Mouse (Mus musculus) ovary, postnatal 10 days (tissue): ENCODE data around the gene Cep83.

Experiments
- DNase-seq: peaks from one replicate; pipeline ENCODE4 v3.0.0; 2022; ENCODE audit warnings: low spot score

Gene Cep83

DNA sequence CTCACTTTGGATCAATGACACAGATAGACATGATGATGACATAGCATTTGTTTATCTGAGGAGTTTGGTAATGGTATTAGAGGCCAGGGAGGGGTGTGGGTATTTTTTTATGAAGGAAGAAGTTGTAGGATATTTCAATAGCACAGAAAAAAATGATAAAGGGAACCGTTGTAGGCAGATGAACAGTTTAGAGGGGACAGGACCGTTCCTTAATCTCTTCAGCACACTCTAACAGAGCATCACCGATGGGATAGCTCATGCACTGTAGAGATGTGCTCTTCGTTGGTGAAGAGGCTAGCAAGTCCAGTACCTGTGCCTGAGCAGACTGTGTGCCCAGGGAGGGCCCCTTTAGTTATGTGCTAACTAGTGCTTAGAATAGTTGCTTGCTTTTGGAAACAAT is 90.9 kb downstream of the Cep83 start:
- DNase-seq = no peak

DNA sequence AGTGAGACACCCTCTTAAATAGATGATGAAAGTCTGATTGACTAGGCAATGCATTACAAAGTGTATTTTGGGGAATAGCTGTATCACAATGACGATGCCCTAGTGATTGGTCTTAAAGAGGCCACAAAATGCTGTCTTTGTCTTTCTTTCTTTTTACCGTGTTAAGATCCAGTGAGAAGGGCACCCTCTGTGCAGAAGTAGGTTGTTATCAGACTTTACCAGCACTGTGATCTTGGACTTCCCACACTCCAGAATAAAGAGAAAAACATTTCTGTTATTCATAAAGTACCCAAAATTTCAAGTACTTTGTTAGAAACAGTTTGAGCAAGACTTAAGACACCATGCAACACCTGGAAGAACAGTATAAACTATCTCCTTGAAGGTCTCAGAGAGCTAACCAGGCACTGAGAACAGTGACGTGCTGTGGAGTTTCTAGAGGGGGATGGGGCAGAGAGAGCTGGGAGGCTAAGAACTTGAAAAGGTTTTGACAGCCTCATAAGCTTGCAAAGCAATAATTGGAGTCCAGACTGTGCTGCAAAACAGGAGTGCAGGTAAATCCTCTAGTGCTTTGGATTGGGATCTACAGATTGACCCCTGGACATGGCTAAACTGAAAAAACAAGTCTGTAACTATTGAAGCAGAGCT is 92.3 kb downstream of the Cep83 start:
- DNase-seq = no peak

DNA sequence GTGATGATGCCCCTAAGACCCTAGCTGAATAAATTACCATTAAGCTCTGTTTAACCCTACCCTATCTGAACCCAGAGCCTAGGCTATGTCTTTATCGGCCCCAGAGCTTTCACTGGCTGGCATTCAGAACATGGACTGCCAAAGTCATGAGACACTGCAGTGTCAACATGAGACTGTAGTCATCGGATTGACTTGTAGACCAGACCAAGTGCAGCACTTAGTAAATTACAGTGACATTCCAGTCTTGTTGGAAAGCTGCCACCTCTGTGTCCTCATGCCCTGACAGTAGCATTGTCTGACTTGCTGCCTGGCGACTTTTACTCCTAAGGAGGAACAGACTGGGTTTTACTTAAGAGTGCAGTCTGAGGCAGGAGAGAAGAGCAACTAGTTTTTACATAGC is 100.8 kb downstream of the Cep83 start:
- DNase-seq = no peak

DNA sequence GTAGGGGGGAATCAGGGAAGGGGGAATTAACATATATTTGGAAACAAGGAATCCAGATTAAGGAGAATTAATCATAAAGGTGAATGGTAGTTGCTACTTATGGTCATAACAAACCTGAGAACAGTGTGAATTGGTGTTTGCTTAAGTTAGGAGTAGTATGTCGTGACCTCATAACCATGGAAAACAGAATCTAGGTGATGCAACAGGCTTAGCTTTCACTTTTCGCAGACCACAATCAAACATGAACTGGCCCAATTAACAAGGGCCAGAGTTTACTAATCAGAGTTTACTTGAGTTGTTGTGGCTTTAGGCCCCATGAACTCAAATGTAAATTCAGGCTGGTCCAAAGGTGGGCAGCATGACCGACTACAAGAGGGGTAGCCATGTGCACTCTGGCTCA is 105.5 kb downstream of the Cep83 start:
- no peak for DNase-seq

DNA sequence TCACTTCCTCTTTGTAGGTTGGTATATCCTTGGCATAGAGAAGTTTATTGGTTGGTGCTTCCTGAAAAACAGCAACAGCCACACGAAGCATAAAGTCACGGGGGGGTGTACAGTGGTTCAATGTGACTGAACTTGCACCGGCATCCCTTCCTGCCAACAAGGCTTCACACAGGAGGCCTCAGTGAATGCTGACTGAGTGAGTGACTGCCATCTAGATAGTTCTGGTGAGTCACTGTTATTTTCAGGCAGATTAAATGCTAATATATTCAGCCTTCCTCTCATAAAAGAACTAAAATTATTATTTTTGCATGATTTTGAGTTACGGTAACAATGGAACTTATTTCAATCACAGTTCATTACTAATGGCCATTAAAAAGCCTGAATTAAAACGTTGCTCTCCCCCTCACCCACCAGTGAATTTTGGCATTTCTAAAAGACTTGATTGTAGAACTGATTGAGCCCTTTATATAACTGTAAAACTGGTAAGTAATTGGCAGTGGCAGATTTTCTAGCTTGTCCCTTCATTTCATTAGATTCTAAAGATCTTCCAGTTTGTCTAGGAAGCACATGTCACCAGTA is 106.3 kb downstream of the Cep83 start:
- no peak for DNase-seq

DNA sequence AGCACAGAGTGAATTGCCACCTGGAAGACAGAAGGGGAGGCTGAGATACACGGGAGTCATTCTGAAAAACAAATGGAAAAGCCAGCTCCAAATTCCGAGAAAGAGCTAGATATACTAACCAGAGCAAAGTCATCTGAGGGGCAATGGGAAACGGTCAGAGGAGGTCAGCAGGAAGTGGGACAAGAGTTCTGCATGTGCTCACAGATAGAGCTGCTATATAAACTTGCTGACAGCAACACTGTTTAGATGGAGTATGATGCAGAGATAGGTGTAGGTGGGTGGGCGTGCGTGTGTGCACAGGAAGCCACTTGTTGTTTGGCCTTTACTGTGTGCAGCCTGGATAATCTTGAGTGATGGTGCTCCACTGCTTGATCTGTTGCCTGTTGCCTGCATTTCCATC is 109.7 kb downstream of the Cep83 start:
- no peak for DNase-seq

DNA sequence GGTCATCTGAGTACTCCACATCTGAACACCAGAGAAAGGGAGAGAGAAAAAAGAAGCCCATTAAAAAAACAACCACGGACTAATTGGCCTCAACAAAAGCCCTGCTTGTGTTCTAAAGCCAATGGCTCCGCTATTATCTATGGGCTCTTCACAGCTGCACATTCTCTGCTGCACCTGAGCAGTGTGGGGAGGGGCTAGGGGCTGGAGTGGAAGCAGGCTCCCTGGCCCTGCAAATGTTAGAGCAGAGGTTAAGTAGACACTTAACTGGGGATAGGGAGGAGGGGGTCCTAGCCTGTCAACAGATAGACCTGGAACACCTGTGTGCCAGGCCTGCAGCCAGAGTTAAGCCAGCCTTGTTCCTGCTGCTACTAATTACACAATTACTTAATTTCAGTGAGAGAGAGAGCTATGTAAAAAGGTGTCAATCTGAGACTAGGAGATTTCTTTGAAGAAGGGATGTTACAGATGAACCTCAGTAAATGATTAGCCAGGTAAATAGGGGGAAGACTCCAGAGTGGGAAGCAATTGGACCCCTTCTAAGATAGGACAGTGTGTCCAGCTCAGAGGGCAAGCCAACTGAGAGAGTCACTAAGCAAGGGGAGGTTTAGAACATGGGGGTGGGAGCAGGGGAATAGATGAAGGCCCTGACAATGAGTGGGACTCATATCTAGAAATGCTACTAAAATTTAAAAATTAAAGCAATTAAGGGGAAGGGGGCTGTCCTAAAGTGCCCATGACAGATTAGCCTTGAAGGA is 111.2 kb downstream of the Cep83 start:
- no peak for DNase-seq

DNA sequence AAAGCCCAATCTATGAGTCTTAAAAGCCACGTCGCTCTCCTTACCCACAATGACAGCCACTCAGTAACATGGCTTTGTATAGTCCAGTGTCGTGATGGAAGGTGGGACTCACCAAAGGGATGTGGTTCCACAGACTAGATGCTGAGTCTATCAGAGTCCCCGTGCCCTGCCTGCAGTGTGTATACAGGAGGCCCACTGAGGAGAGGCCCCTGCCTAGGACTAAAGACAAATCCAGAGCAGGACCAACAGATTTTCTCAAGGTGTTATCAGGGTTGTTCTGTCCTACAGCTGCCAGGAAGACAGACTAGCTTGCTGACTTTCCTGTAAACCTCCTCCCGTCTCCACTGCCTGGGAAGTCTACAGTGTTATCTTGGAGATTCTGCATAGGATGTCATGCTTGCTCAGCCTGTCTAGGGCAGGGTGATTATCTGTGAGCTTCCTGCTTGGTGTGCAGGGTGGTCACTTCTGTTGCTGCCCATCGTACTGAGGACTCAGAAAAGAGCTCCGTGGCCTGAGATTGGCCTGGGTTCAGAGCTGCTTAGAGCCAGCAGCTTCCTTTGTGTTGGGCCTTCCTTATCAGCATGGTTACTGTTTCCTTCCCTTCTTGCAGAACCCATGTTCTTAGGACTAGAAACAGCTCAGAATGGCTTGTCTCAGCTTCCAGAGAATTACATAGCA is 112.4 kb downstream of the Cep83 start:
- DNase-seq = no peak

DNA sequence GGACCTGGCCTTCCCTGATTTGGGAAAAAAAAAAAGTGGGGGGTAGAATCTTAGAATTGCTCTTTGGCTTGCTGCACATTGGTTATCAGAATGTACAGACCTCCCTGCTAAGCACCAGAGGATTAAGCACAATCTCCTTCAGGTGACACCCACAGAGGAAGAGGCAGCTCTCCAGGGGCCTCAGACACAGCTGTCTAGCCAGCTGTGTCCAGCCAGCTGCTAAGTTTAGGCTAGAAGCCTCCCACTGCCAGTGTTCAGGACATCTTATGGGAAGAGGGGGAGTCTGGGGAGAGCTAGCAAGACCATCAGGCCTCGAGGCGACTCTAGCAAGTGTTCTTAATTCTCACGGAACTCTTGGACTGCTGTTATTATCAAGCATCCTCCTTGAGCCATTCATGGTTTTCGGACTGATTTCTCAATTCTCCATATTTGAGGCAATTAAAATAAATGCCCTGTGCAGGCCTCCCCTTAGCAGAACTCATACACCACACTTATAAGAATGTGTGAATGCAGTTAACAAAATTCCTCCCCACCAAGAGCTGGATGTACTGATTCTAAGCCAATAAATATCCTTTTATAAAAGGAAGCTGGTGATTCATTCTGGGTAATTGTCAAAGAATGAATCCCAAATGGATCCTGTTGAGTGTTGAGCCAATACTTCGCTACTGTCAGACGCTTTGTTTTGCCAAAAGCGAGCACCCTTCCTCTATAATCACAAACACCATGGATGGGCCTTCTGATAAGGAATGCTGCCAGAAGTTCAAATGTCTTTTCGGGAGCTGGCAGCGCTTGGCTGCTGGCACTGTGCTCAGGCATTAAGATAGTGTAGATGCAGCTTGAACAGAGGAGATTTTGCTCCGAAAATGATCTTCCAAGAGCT is 115.8 kb downstream of the Cep83 start:
- DNase-seq = no peak

DNA sequence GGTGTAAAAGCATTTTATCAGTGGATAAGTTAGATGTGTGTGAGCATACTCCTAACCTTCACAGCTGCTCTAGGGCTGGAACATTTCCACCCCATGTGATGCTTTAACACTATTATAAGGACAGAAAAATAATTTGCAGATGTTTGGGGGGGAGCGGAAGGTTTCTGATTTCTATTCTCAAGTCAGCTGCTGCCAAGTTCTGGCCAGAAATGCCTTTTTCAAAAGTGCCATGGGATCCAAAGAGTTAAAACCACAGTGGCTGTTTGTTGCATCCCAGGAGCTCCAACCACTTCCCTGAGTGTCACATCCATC is 116.4 kb downstream of the Cep83 start:
- DNase-seq = no peak

DNA sequence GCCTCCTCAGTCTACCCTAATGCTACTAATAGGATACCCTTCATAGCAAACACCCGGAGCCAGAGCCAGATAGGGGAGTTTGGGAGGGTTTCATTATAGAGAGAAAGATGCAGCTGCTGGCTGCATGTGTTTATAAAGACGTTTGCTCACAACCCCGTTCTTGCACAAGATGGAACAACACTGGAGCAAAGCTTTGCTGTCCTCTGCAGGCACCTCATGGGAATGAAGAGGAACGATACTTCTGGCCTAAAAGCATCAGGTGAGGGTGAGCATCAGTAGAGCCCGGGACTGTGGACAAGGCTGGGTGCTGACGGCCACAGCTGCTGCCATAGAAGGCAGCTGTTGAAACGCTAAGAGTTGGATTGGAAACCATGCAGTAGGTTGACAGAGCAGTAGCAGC is 118.9 kb downstream of the Cep83 start:
- no peak for DNase-seq

DNA sequence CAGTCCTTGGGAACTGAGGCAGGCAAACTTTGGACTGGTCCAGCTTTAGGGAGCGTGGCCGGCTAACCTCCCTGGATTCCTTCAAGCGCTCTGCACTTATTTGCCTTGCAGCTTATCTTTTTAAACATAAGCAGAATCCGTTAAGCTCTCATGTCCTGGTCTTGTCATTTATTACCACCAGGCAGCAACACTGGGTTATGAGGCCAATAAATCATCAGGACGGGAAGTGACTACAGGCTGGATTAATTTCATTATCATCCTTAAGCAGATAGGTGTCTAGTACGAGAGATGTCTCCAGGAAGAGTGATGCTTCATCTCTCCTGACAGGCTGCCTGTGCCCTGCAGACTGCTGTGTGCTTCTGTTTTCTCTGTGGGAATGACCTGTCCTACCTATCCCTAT is 119.8 kb downstream of the Cep83 start:
- DNase-seq = no peak

DNA sequence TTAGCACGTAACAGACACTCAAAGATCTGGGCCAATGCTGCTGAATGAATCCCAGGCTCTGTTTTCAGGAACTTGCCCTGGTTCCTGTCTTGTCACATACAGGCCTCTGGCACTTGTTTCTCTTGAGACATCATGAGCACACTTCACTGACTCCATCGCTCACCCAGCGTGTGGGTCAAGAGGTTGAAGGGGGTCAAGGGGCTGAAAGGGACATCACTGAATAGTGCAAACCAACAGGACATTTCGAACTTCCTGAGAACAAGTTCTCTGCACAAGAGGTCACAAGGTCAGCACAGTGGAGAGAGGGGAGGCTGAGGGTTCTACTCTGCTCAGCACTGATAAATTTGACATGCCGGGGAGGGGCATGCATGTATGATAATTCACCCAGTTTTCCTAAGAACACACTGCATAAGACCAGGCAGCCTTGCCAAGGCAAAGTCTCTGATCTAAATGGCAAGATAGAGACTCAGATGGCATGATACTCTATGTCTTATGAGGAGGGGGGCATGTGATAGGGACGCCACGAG is 121.6 kb downstream of the Cep83 start:
- DNase-seq = no peak

DNA sequence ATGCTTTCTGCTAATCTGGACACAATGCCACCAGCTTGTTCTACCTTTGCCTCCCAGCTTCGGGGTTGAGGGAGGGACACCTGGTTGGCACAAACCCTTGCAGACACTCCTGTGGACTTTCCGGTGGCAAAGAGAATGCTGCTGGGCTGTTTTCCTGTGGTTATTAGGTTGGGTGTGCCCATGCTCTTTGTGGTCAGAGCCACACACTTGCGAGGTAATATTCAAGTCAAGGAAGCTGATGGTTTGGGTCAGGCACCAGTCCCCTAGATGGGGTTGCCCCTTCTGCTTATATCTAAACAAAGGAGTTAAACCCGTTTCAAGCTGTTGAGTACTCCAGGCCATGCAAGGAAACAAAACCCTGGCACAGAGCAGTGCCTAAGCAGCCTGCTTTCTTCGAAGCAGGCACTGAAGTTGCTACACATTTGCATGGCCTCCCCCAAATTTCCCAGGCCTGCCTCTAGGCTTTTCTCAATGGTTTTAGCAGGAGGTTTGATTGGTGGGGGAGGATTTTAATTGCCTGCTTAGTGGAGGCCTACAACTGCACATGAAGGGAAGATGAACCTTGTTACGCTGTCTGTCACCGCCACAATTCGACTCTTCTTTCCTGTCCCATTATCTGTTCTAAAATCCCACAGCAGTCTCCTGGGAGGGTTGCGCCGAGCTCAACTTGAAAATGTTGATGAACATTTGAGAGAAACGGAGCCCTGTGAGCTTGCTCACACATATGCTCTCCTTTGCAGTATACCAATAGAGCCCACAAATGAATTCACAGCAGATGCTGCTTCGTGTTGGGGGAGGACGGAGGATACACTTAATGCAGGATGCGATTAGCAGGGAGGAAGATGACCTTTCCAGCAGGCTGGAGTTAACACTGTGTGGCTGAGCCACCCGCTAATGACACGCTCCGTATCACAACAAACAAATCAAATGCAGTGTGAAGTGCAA is 123.7 kb downstream of the Cep83 start:
- DNase-seq = no peak

DNA sequence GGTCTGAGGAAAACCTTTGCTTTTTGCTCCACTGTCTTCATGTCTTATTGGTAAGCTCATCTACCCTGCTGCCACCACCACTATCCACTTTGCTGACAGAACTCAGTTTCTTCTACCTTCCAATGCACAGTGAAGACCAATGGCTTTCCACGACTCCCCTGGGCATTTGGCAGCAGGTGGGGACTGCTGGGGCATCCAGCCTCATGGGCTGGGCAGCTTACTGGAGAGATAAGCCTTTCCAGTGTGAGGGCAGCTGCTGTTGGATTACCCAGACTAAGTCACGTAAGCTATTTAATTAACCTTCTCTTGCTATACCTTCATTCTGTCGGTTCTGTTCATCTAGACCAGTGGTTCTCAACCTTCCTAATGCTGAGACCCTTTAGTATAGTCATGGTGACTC is 129.7 kb downstream of the Cep83 start:
- DNase-seq = no peak

DNA sequence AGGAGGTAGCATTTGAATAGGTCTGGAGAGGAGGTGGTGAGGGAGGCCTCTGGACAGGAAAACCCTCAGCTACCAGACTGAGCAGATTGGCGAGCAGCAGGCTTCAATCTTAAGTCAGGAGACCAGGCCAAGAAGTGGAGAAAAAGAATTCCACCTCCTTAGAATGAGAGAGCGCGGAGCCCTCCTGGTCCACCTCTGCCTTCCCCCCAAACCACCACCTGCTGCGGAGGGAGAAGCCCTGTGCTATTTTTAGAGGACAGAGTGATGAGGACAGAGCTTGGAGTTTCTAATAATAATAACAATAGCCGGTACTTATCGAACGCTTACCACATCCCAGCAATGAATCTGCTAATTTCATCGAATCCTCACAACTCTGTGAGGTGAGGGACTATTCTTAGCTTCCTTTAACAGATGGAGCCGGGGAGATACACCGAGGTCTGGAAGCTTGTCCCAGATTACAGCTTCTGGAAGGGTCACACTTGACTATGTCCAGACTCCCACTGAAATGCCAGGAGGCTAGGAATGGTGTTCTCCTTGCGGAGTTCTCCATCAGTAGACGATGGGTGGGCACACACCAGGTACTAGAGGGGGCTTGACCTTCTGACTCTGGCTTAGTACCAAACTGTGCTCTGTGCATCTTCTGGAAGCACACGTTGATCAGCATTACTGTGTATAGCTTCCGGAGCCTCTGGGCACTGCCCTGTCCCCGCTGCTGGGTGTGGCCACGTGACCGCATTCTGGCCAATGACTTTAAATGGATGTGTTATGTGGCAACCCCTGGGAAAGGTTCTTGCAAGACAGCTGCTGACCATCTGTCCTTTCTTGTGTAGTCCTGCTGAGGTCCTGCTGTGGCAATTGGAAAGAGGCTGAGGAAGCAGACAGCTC is 130.6 kb downstream of the Cep83 start:
- DNase-seq = no peak

DNA sequence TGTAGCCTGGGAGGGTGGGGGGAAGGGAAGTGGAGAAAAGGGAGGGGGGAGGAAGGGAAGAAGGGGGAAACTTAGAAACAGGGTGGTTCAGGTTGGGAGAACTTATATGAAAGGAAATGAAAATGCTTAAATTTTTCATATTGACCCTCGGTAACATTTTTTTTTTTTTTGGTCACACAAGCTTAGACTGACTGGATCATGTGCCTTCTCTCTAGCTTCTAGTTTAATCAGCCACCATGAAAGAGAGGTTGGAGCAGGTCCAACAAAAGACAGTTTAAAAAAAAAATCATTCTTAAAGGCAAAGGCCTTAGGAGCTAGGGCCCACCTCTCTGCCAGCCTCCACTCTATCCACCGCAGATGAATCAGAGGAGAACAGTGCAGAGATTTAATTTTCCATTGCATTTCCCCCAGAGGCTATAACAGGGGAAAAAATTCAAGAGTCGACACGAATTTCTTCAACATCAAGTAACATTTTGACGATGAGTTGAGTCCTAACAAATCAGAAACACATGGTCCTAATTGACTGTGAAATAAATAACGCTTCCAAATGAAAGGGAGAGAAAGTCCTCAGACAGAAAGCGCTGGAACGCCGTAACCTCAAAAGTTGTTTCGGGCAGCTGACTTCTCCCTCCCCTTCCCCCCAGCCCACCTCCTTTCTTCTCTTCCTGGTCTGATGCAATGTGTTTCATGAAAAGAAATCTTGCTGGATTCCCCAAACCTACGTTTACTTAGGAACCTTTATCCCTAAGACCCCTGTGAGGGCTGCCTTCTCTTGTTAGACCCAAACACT is 135.7 kb downstream of the Cep83 start:
- no peak for DNase-seq

DNA sequence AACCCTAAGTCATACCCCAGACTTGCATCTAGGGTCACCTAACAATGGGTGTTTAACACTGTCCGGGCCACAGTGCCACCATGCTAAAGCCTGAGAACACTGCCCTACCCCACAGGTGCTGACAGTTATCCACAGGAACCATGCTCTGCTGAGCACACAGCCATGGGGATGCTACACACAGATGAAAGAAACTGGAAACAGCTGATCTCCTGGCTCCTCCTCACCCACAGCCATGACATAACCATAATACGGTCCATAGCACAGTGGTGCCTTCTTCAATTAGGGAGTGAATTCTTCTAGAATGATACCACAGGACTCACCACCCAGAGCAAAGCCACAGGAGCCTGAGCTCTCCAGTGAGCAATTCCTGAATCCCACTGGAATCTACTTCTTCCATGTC is 137.5 kb downstream of the Cep83 start:
- DNase-seq = no peak

DNA sequence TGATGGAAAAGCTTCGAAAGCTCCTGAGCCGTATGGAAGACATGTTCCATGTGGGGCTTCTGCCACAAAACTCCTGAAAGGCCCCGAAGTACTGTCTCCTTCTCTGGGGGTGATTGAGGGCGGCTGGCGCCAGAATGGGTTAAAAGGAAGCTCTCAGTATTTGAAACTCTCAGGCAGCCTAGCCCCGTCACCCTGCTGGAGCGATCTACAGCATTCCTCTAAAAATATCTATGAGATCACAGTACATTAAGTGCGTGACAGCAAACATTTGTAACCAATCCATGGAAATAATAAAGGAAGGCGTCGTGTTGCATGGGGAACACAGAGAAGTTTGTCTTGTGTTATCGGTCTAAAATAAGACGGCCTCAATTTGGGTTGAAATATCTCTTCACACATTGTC is 138.0 kb downstream of the Cep83 start:
- DNase-seq = no peak
